Mouse (Mus musculus) G1E (cell line): ENCODE data around the gene Atp2c1. TPM values are rescaled to one million over a fixed set of nuclear protein-coding genes. Genes with fewer than 3 reads are reported as not detected.

ENCODE experiments used
- ATAC-seq: 2 replicates; pipeline ENCODE4 v1.8.0; 2016; ENCODE audit warnings: mild to moderate bottlenecking; ENCODE audit not compliant: insufficient number of reproducible peaks, poor library complexity, low FRiP score, severe bottlenecking; ENCODE audit errors: extremely low read depth
- DNase-seq: peaks from one replicate; pipeline ENCODE4 v3.0.0; 2012; ENCODE audit warnings: low spot score
- H3K27me3 ChIP-seq: 2 replicates; pipeline ENCODE4 v1.6.1; 2012; ENCODE audit warnings: mild to moderate bottlenecking, low read length, inconsistent platforms; ENCODE audit not compliant: insufficient read depth
- H3K36me3 ChIP-seq: replicated peaks from 2 replicates; pipeline ENCODE3; 2012; ENCODE audit warnings: mild to moderate bottlenecking, inconsistent platforms
- H3K4me1 ChIP-seq: 2 replicates; pipeline ENCODE4 v1.6.1; 2012; ENCODE audit warnings: low read depth, low read length, inconsistent platforms, mixed read lengths; ENCODE audit not compliant: insufficient read depth
- H3K4me3 ChIP-seq: 2 replicates; pipeline ENCODE4 v1.5.1; 2012; ENCODE audit warnings: low read depth, mild to moderate bottlenecking, inconsistent platforms, low read length, moderate library complexity, mixed read lengths
- H3K9me3 ChIP-seq: replicated peaks from 2 replicates; pipeline ENCODE4 v1.6.1; 2012; ENCODE audit warnings: inconsistent platforms
- CTCF ChIP-seq: IDR thresholded peaks from 2 replicates; pipeline ENCODE4 v1.5.1; 2012; ENCODE audit warnings: low read depth, low read length, inconsistent platforms, mixed read lengths
- GATA1 ChIP-seq: IDR thresholded peaks from 2 replicates; pipeline ENCODE4 v1.6.1; 2012; ENCODE audit warnings: borderline replicate concordance, low read length, inconsistent platforms, mixed read lengths
- GATA2 ChIP-seq: IDR thresholded peaks from 2 replicates; pipeline ENCODE4 v1.6.1; 2012; ENCODE audit warnings: low read depth, low read length, inconsistent platforms, borderline replicate concordance
- POLR2AphosphoS5 ChIP-seq: IDR thresholded peaks from 2 replicates; pipeline ENCODE4 v1.6.1; 2012; ENCODE audit warnings: low read depth, low read length, inconsistent platforms; ENCODE audit not compliant: insufficient replicate concordance
- TAL1 ChIP-seq: conservative IDR thresholded peaks from 2 replicates; pipeline ENCODE4 v1.6.1; 2012; ENCODE audit warnings: low read depth, low read length, inconsistent platforms, mixed read lengths
- polyA plus RNA-seq: library from polyadenylated mRNA; stranded (reverse); fragments of >175 nt; gene quantifications from 2 replicates; pipeline ENCODE4 v1.2.3, GENCODE M21; 2012
- total RNA-seq, 2 experiments: library from RNA; stranded (forward) in 1 of 2; stranded (reverse) in 1 of 2; fragments of 200-1000 nt in 1 of 2; fragments of >200 nt in 1 of 2; fragmentation: Nextera tagmentation in 1 of 2; gene quantifications; 2 replicates each; pipeline ENCODE4 v1.2.3; 2014 to 2017

The Atp2c1 gene
- total and polyA plus RNA-seq, 3 experiments = 11.8 to 83.3 (median 51.3) TPM

- Histone ChIP-seq H3K36me3 (no peaks in the 10 kb centered on the region), H3K27me3 (no peaks in the 10 kb centered on the region), H3K9me3 (no peaks in the 10 kb centered on the region), H3K4me3 (no peak overlapping the region), H3K4me1 (no peaks in the 10 kb centered on the region)
- no peak for DNase-seq
- TF ChIP-seq TAL1 (no peak), GATA1 (no peak), POLR2AphosphoS5 (no peak), GATA2 (no peak), CTCF (no peak)
- no peak for ATAC-seq
These were observed 152.8 kb downstream of the Atp2c1 start for GRCm38 (mm10) chr9:105374361-105374760.

DNA sequence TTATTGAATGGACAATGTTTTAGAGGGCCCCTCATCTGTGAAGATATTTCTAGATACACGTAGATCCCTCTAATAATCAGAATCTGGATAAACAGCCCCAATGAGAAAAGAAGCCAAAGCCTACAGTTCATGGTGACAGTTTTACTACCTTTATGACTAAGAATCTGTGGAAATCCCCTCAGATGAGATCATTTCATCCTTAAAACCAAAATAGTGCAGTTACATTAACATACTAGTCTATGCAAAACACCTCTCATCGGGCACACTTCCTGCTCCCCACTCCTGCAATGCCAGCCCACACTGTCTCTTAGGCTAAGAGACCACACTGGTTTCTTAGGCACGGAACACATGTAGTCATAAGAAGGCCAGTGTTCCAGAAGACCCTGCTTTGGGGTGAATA, 158.5 kb downstream of the Atp2c1 start:
- ATAC-seq (no peak), DNase-seq (no peak)
- H3K4me1 ChIP-seq = no peaks in the 10 kb centered on the region
- TF ChIP-seq POLR2AphosphoS5 (no peak), CTCF (no peak), TAL1 (no peak), GATA2 (no peak), GATA1 (no peak)
- H3K4me3 ChIP-seq = no peak overlapping the region
- no peaks in the 10 kb centered on the region for H3K36me3 ChIP-seq
- no peaks in the 10 kb centered on the region for H3K9me3 ChIP-seq
- no peaks in the 10 kb centered on the region for H3K27me3 ChIP-seq

- DNase-seq (no peak), ATAC-seq (no peak)
- TF ChIP-seq GATA2 (no peak), CTCF (no peak), GATA1 (no peak), POLR2AphosphoS5 (no peak), TAL1 (no peak)
- no peaks in the 10 kb centered on the region for H3K27me3 ChIP-seq
- no peak overlapping the region for H3K4me3 ChIP-seq
- no peaks in the 10 kb centered on the region for H3K36me3 ChIP-seq
- 0 out of 2 replicates have a peak, but pooled peaks cover 3% of the 10 kb centered on the region for H3K9me3 ChIP-seq
- H3K4me1 ChIP-seq = no peaks in the 10 kb centered on the region
These were observed 160.9 kb downstream of the Atp2c1 start for GRCm38 (mm10) chr9:105366199-105366598.

DNA sequence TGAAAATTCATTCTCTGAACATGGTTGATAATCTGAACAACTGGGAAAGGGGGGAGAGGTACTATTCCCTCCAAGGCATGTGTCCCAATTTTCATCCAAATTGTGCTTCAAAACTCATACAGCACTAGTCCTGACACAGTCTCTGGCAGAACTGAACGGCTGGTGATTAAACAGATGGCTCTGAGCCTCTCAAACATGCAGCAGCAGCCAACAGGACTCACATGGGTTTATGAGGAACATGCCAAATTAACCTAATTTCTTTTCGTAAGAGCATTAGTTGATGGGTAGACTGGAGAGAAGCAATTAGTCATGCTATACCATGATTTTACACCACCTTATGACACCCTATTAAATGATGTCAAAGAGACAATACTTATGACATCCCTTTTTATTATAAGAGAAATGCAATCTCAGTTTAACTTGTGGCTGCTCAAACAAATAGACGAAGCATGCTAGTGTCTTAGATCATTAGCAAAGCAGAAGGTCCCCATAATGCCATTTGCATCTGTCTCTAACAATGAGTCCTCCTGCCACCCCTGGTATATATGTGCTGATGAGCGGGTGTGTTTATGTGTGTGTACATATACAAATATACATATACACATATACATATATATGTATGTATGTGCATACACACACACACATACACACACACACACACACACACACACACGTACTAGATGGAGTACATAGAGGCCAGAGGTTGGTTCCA, 163.4 kb downstream of the Atp2c1 start:
- H3K9me3 ChIP-seq = 0 out of 2 replicates have a peak, but pooled peaks cover 3% of the 10 kb centered on the region

GRCm38 (mm10) chr9:105362181-105362580, 164.9 kb downstream of the Atp2c1 start:
- ATAC-seq (no peak), DNase-seq (no peak)
- H3K4me1 ChIP-seq = no peaks in the 10 kb centered on the region
- no peaks in the 10 kb centered on the region for H3K27me3 ChIP-seq
- TF ChIP-seq CTCF (no peak), POLR2AphosphoS5 (no peak), GATA1 (no peak), GATA2 (no peak), TAL1 (no peak)
- H3K4me3 ChIP-seq = no peak overlapping the region
- H3K36me3 ChIP-seq = no peaks in the 10 kb centered on the region
- H3K9me3 ChIP-seq = 0 out of 2 replicates have a peak, but pooled peaks cover 3% of the 10 kb centered on the region

More for the DNA sequence above, 163.4 kb downstream of the Atp2c1 start:
- no peak overlapping the region for H3K4me3 ChIP-seq
- H3K4me1 ChIP-seq = no peaks in the 10 kb centered on the region
- H3K27me3 ChIP-seq = no peaks in the 10 kb centered on the region
- TF ChIP-seq GATA1 (no peak), TAL1 (no peak), CTCF (no peak), POLR2AphosphoS5 (no peak), GATA2 (no peak)
- ATAC-seq (no peak), DNase-seq (no peak)
- no peaks in the 10 kb centered on the region for H3K36me3 ChIP-seq

Other genes with a start within 250 kb of the Atp2c1 start
- gene Aste1, start 131.9 kb downstream of the Atp2c1 start, total RNA-seq (2014; fragmentation: Nextera tagmentation) = 27.9 and 40.6 TPM in 2 replicates
- 20.1 and 23.9 TPM in 2 replicates for gene Aste1, start 131.9 kb downstream of the Atp2c1 start, total RNA-seq (2017)
- 2.6 and 2.9 TPM in 2 replicates for gene Aste1, start 131.9 kb downstream of the Atp2c1 start, polyA plus RNA-seq
- gene Nek11, start 131.8 kb downstream of the Atp2c1 start, total RNA-seq (2014; fragmentation: Nextera tagmentation) = not detected in 2 replicates
- 0.06 TPM in 1 of 2 replicates, not detected in the other for gene Nek11, start 131.8 kb downstream of the Atp2c1 start, total RNA-seq (2017)
- gene Nek11, start 131.8 kb downstream of the Atp2c1 start, polyA plus RNA-seq = 0.02 TPM in 1 of 2 replicates, not detected in the other
- 31.7 and 33.7 TPM in 2 replicates for gene Pik3r4, start 115.7 kb upstream of the Atp2c1 start, total RNA-seq (2014; fragmentation: Nextera tagmentation)
- gene Pik3r4, start 115.7 kb upstream of the Atp2c1 start, total RNA-seq (2017) = 31.7 and 33.4 TPM in 2 replicates
- 6.9 and 8.9 TPM in 2 replicates for gene Pik3r4, start 115.7 kb upstream of the Atp2c1 start, polyA plus RNA-seq